Mouse (Mus musculus): ENCODE results near the gene Prpf31. TPM values are rescaled to one million over a fixed set of nuclear protein-coding genes. Genes with fewer than 3 reads are reported as not detected.
A peak's percentile ranks its signal among the peaks of the same experiment; 100 is the strongest.

The Prpf31 gene
- polyA plus RNA-seq, 1 experiment from 2014 or later: 142 TPM

DNA sequence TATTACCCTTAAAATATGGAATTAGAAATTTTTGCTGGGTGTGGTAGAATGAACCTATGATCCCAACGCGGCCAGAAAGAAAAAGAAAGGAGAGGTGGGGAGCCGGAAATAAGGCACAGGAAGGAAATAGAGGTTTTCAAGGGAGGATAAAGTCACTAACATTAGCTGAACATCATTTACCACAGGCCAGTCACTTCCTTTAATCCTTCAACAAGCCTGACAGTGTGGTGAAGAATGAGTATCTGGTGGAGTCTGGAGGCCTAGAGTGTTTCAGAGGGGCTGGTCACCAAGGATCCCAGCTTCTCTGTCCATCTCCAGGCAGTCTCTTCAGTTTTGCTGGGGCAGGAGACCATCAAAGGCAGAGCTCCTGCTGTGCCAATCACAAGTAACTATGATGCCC lies 19.3 kb upstream of the Prpf31 start:
- no peak overlapping the region for H3K4me3 ChIP-seq (ENCODE audit: low read depth, low read length)
- DNase-seq (ENCODE audit: low spot score) (no peak), ATAC-seq (replicated peaks; ENCODE audit: insufficient number of reproducible peaks, low FRiP score, low TSS enrichment, low read depth) (no peak)
- H3K4me1 ChIP-seq (ENCODE audit: control insufficient read depth, insufficient read depth, low read length): no peaks in the 10 kb centered on the region
- no peaks in the 10 kb centered on the region for H3K27me3 ChIP-seq (ENCODE audit: control insufficient read depth, insufficient read depth, low read length)
- 93% methylated on average over 3 of the region's 3 CpGs for WGBS
- H3K9ac ChIP-seq (replicated peaks; ENCODE audit: low read length): no peak overlapping the region
- H3K27ac ChIP-seq (replicated peaks; ENCODE audit: low read depth, low read length): no peak overlapping the region
- no peaks in the 10 kb centered on the region for H3K36me3 ChIP-seq (replicated peaks; ENCODE audit: control insufficient read depth, insufficient read depth, low read depth, low read length)
- H3K4me2 ChIP-seq (ENCODE audit: low read depth, low read length): no peak overlapping the region
- H3K9me3 ChIP-seq (replicated peaks; ENCODE audit: control insufficient read depth, low read length): no peaks in the 10 kb centered on the region

DNA sequence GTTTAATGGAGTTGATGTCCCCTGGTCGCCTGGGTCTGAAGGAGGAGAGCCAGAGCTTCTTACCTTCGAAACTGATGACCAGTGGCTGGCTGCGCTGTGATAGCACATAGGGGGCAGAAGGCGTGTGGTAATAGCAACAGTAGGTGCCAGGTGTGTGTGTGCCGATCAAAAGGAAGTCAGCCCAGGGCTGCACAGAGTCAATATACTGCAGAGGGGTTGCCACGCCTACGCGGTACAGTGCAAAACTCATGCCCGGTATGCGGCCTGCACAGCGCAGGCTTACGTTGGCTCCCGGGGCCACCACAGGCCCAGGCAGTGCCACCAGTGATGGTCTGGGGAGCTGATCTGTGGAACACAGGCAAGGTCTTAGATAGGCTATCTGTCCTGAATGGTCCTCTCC lies 18.8 kb upstream of the Prpf31 start:
- Histone ChIP-seq H3K4me3 (ENCODE audit: low read depth, low read length) (no peak overlapping the region), H3K36me3 (replicated peaks; ENCODE audit: control insufficient read depth, insufficient read depth, low read depth, low read length) (no peaks in the 10 kb centered on the region), H3K9ac (replicated peaks; ENCODE audit: low read length) (no peak overlapping the region), H3K9me3 (replicated peaks; ENCODE audit: control insufficient read depth, low read length) (no peaks in the 10 kb centered on the region), H3K27me3 (ENCODE audit: control insufficient read depth, insufficient read depth, low read length) (no peaks in the 10 kb centered on the region), H3K27ac (replicated peaks; ENCODE audit: low read depth, low read length) (no peak overlapping the region), H3K4me2 (ENCODE audit: low read depth, low read length) (no peak overlapping the region), H3K4me1 (ENCODE audit: control insufficient read depth, insufficient read depth, low read length) (no peaks in the 10 kb centered on the region)
- 84% methylated on average over 13 of the region's 13 CpGs for WGBS
- ATAC-seq (replicated peaks; ENCODE audit: insufficient number of reproducible peaks, low FRiP score, low TSS enrichment, low read depth) (no peak), DNase-seq (ENCODE audit: low spot score) (no peak)

DNA sequence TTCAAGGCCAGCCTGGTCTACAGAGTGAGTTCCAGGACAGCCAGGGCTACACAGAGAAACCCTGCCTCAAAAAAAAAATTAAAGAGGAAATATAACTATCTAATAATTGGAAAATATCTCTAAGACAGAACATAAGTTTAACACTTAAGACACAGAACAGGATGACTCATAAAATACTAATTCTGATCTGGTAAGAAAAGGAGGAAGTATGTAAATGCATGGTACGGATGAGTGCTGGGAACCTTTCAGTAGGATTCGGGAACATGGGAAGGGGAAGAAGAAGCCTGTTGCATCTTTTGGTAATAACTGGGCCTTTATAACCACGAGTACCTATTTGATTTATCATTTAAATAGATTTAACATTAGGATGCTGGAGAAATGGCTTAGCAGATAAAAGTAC lies 15.8 kb upstream of the Prpf31 start:
- no peaks in the 10 kb centered on the region for H3K9me3 ChIP-seq (replicated peaks; ENCODE audit: control insufficient read depth, low read length)
- DNase-seq (ENCODE audit: low spot score) (no peak), ATAC-seq (replicated peaks; ENCODE audit: insufficient number of reproducible peaks, low FRiP score, low TSS enrichment, low read depth) (no peak)
- H3K4me3 ChIP-seq (ENCODE audit: low read depth, low read length): no peak overlapping the region
- H3K27ac ChIP-seq (replicated peaks; ENCODE audit: low read depth, low read length): no peak overlapping the region
- no peak overlapping the region for H3K9ac ChIP-seq (replicated peaks; ENCODE audit: low read length)
- no peak overlapping the region for H3K4me2 ChIP-seq (ENCODE audit: low read depth, low read length)
- H3K36me3 ChIP-seq (replicated peaks; ENCODE audit: control insufficient read depth, insufficient read depth, low read depth, low read length): no peaks in the 10 kb centered on the region; the same call in 1 of the 2 replicates
- no peaks in the 10 kb centered on the region for H3K4me1 ChIP-seq (ENCODE audit: control insufficient read depth, insufficient read depth, low read length)
- no peaks in the 10 kb centered on the region for H3K27me3 ChIP-seq (ENCODE audit: control insufficient read depth, insufficient read depth, low read length)
- 80% methylated on average over 3 of the region's 3 CpGs for WGBS

DNA sequence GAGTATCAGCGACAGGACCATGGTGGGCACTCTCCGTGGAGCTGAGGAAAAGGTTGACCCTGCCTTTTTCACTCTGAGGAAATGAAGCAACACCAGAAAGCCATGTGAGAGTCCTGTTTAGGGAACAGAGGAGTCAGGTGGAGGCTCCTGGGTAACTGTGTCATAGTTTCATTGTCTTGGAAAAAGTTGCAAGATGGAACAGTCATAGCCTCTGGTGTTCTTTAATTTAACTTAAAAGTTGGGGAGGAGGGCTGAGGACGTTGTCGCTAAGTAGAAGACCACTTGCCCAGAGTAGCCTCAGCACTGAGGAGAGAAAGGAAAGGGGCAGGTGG lies 13.8 kb upstream of the Prpf31 start, which contains the start of gene Oscar:
Gene Oscar, minus strand, starts transcription at position 101 of the 332 bp plus-strand sequence.
- H3K4me2 ChIP-seq (ENCODE audit: low read depth, low read length): no peak within 1 kb of the TSS
- no peaks in the 10 kb centered on the region for H3K4me1 ChIP-seq (ENCODE audit: control insufficient read depth, insufficient read depth, low read length)
- H3K4me3 ChIP-seq (ENCODE audit: low read depth, low read length): no peak within 1 kb of the TSS

DNA sequence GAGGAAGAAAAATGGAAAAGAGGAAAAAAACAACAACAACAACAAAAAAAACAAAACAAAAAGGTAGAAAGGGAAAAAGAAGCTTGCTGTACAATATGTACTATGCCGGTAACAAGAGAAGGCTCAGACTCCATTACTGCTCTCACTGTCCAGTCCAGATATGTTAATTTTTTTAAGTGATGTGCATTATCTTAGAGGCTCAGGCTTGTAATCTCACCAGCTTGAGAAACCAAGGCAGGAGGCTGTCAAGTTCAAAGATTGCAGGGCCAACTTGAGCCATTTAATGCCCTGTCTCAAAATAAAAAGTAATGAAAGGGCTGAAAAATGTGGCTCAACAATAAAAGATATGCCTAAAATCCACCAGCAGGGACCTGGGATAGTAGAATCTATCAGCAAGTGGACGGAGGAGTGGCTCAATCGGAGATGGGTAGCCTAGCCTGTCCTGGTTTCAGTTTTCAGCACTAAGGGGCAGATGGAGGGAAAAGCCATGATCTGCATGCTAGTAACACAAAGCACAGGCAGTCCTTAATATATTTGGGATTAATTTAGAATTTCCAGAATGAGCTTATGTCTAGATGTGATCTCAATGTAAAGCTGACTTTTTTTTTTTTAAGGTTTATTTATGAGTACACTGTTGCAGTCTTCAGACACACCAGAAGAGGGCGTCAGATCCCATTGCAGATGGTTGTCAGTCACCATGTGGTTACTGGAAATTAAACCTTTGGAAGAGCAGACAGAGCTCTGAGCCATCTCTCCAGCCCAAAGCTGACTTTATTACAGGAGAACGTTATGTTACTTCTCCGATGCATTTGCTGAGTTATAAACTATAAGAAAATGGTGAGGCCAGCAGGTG lies 13.2 kb upstream of the Prpf31 start:
- DNase-seq (ENCODE audit: low spot score): no peak
- Histone ChIP-seq H3K4me2 (ENCODE audit: low read depth, low read length) (no peak overlapping the region), H3K27me3 (ENCODE audit: control insufficient read depth, insufficient read depth, low read length) (no peaks in the 10 kb centered on the region), H3K9me3 (replicated peaks; ENCODE audit: control insufficient read depth, low read length) (no peaks in the 10 kb centered on the region), H3K36me3 (replicated peaks; ENCODE audit: control insufficient read depth, insufficient read depth, low read depth, low read length) (peaks cover 3% of the 10 kb centered on the region), H3K4me3 (ENCODE audit: low read depth, low read length) (no peak overlapping the region; the same call in 1 of the 2 replicates), H3K27ac (replicated peaks; ENCODE audit: low read depth, low read length) (no peak overlapping the region), H3K9ac (replicated peaks; ENCODE audit: low read length) (no peak overlapping the region), H3K4me1 (ENCODE audit: control insufficient read depth, insufficient read depth, low read length) (no peaks in the 10 kb centered on the region)
- 43% methylated on average over 6 of the region's 6 CpGs for WGBS
- peak; percentile 20; the same call in 1 of the 2 replicates for ATAC-seq (replicated peaks; ENCODE audit: insufficient number of reproducible peaks, low FRiP score, low TSS enrichment, low read depth)

More for the DNA sequence above, 13.8 kb upstream of the Prpf31 start, which contains the start of gene Oscar:
- WGBS: 80% methylated on average over 4 of the region's 4 CpGs
- Histone ChIP-seq H3K36me3 (replicated peaks; ENCODE audit: control insufficient read depth, insufficient read depth, low read depth, low read length) (peaks cover 3% of the 10 kb centered on the region), H3K27me3 (ENCODE audit: control insufficient read depth, insufficient read depth, low read length) (no peaks in the 10 kb centered on the region), H3K9ac (replicated peaks; ENCODE audit: low read length) (no peak within 1 kb of the TSS), H3K27ac (replicated peaks; ENCODE audit: low read depth, low read length) (no peak within 1 kb of the TSS), H3K9me3 (replicated peaks; ENCODE audit: control insufficient read depth, low read length) (no peaks in the 10 kb centered on the region)
- DNase-seq (ENCODE audit: low spot score): no peak
- no peak for ATAC-seq (replicated peaks; ENCODE audit: insufficient number of reproducible peaks, low FRiP score, low TSS enrichment, low read depth)

DNA sequence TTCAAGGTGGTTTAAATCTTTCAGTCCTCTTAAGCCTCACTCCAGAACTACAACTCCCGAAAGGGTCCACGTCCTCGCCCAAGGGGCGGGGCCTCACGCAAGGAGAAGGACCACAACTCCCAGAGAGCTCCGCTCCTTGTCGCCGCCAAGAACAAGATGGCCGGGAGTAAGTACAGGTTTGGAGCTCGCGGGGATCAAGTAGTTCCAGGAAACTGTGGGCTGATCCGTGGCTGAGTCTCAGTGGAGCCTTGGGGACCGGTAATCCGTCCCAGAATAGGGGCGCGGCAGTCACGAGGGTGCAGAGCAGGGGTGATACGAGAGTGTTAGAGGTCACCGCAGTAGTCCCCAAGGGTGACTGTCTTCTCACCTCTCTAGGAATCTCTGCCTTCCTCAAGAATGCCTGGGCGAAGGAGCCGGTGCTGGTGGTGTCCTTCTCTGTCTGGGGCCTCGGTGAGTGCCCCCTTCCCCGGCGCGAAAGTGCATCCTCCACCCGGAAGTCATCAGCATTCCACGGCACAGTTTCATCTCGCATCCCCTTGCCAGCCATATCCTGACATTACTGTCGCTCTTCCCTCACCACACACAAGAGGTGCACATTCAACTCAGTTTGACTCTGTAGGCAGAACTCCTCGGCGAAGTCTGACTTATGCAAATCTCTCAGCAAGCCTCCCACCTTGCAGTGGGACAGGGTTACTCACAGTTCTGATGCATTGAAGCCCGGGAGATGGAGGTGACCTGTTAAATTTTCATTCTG lies 12.4 kb upstream of the Prpf31 start, which contains the start of gene Ndufa3:
Gene Ndufa3, plus strand, starts transcription at position 132 of the 754 bp plus-strand sequence.
- ATAC-seq (replicated peaks; ENCODE audit: insufficient number of reproducible peaks, low FRiP score, low TSS enrichment, low read depth) (peak; percentile 95), DNase-seq (ENCODE audit: low spot score) (peak; percentile 92)
- Histone ChIP-seq H3K36me3 (replicated peaks; ENCODE audit: control insufficient read depth, insufficient read depth, low read depth, low read length) (peaks cover 3% of the 10 kb centered on the region), H3K4me1 (ENCODE audit: control insufficient read depth, insufficient read depth, low read length) (no peaks in the 10 kb centered on the region), H3K4me2 (ENCODE audit: low read depth, low read length) (peak within 1 kb of the TSS; percentile 58), H3K9me3 (replicated peaks; ENCODE audit: control insufficient read depth, low read length) (no peaks in the 10 kb centered on the region), H3K27ac (replicated peaks; ENCODE audit: low read depth, low read length) (no peak within 1 kb of the TSS), H3K9ac (replicated peaks; ENCODE audit: low read length) (peak within 1 kb of the TSS; percentile 88), H3K4me3 (ENCODE audit: low read depth, low read length) (peak within 1 kb of the TSS; percentile 71), H3K27me3 (ENCODE audit: control insufficient read depth, insufficient read depth, low read length) (no peaks in the 10 kb centered on the region)
- 1% methylated on average over 30 of the region's 32 CpGs for WGBS

DNA sequence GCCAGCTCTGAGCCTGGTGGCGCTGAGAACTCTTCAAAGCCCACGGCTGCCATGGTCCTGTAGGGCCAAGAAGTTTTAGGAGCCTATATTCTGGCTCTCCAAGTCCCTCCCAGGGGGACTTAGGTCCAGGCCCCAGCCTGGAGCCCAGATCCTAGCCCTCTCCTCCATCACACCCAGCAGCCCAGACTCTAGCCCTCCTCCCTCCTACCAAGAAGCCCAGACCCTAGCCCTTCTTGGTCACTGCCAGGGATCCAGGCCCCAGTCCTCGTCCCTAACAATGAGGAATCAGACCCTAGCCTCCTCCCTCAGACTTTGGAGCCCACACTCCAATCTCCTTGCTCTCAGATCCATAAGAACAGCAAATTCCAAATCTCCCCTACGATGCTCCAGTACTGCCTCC lies 755 bp upstream of the Prpf31 start:
- Histone ChIP-seq H3K27ac (replicated peaks; ENCODE audit: low read depth, low read length) (no peak overlapping the region), H3K4me1 (ENCODE audit: control insufficient read depth, insufficient read depth, low read length) (no peaks in the 10 kb centered on the region), H3K27me3 (ENCODE audit: control insufficient read depth, insufficient read depth, low read length) (no peaks in the 10 kb centered on the region), H3K4me3 (ENCODE audit: low read depth, low read length) (peak overlapping the region; percentile 43), H3K4me2 (ENCODE audit: low read depth, low read length) (peak overlapping the region; percentile 74), H3K36me3 (replicated peaks; ENCODE audit: control insufficient read depth, insufficient read depth, low read depth, low read length) (peaks cover 3% of the 10 kb centered on the region), H3K9me3 (replicated peaks; ENCODE audit: control insufficient read depth, low read length) (no peaks in the 10 kb centered on the region), H3K9ac (replicated peaks; ENCODE audit: low read length) (peak overlapping the region; percentile 68)
- WGBS: 34% methylated on average over 4 of the region's 4 CpGs
- DNase-seq (ENCODE audit: low spot score) (no peak), ATAC-seq (replicated peaks; ENCODE audit: insufficient number of reproducible peaks, low FRiP score, low TSS enrichment, low read depth) (peak; percentile 24; the same call in 1 of the 2 replicates)

DNA sequence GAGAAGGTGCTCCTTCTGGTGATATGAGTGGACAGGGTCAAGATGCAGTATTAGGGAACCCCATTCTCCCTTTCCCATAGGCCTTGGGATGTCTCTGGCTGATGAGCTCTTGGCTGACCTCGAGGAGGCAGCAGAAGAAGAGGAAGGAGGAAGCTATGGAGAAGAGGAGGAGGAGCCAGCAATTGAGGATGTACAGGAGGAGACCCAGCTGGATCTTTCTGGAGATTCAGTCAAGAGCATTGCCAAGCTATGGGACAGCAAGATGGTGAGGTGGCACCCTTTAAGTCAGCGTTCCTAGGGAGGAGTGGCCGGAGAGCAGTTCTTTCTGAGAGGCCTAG lies 662 bp downstream of the Prpf31 start:
- H3K4me2 ChIP-seq (ENCODE audit: low read depth, low read length): peak overlapping the region; percentile 78
- no peak overlapping the region for H3K27ac ChIP-seq (replicated peaks; ENCODE audit: low read depth, low read length)
- H3K36me3 ChIP-seq (replicated peaks; ENCODE audit: control insufficient read depth, insufficient read depth, low read depth, low read length): peaks cover 3% of the 10 kb centered on the region
- no peaks in the 10 kb centered on the region for H3K9me3 ChIP-seq (replicated peaks; ENCODE audit: control insufficient read depth, low read length)
- no peaks in the 10 kb centered on the region for H3K4me1 ChIP-seq (ENCODE audit: control insufficient read depth, insufficient read depth, low read length)
- no peak for ATAC-seq (replicated peaks; ENCODE audit: insufficient number of reproducible peaks, low FRiP score, low TSS enrichment, low read depth)
- H3K4me3 ChIP-seq (ENCODE audit: low read depth, low read length): peak overlapping the region; percentile 43
- H3K9ac ChIP-seq (replicated peaks; ENCODE audit: low read length): peak overlapping the region; percentile 77
- whole genome bisulfite sequencing: 56% methylated on average over 3 of the region's 3 CpGs
- H3K27me3 ChIP-seq (ENCODE audit: control insufficient read depth, insufficient read depth, low read length): no peaks in the 10 kb centered on the region
- DNase-seq (ENCODE audit: low spot score): no peak
